Mouse (Mus musculus) embryonic facial prominence, embryonic 13.5 days (tissue): Measurements from ENCODE around the gene Sema3a. TPM values are rescaled to one million over a fixed set of nuclear protein-coding genes. Genes with fewer than 3 reads are reported as not detected.

Source experiments
- ATAC-seq: fragments of 200-750 bp; cut with Nextera tagmentation; 2 replicates; pipeline ENCODE4 v1.8.0; 2017; ENCODE audit warnings: low read depth; ENCODE audit not compliant: insufficient number of reproducible peaks, insufficient read depth, low FRiP score, low TSS enrichment
- H3K27ac ChIP-seq: fragments of 300-500 bp; sonication (generic); 2 replicates; pipeline ENCODE4 v1.5.1; 2015; ENCODE audit warnings: moderate library complexity, mild to moderate bottlenecking, inconsistent platforms
- H3K27me3 ChIP-seq: fragments of 300-500 bp; sonication (generic); 2 replicates; pipeline ENCODE4 v1.6.1; 2015; ENCODE audit warnings: mild to moderate bottlenecking, inconsistent platforms
- H3K36me3 ChIP-seq: fragments of 300-500 bp; sonication (generic); 2 replicates; pipeline ENCODE4 v1.6.1; 2015; ENCODE audit warnings: mild to moderate bottlenecking, inconsistent platforms
- H3K4me1 ChIP-seq: fragments of 300-500 bp; sonication (generic); 2 replicates; pipeline ENCODE4 v1.6.1; 2015; ENCODE audit warnings: inconsistent platforms
- H3K4me2 ChIP-seq: fragments of 300-500 bp; sonication (generic); 2 replicates; pipeline ENCODE4 v1.6.1; 2015; ENCODE audit warnings: moderate library complexity, mild to moderate bottlenecking, inconsistent platforms
- H3K4me3 ChIP-seq: fragments of 300-500 bp; sonication (generic); 2 replicates; pipeline ENCODE4 v1.5.1; 2015; ENCODE audit warnings: mild to moderate bottlenecking, inconsistent platforms
- H3K9ac ChIP-seq: fragments of 300-500 bp; sonication (generic); 2 replicates; pipeline ENCODE4 v1.6.1; 2015; ENCODE audit warnings: mild to moderate bottlenecking, inconsistent platforms
- H3K9me3 ChIP-seq: fragments of 300-500 bp; sonication (generic); 2 replicates; pipeline ENCODE4 v1.6.1; 2016; ENCODE audit warnings: inconsistent platforms
- WGBS: fragments of 180-500 bp; shearing (Covaris S2); methylation state at CpG from one replicate; pipeline ENCODE4 v1.1.7; 2015; ENCODE audit warnings: mixed read lengths; 5-methylcytosine and 5-hydroxymethylcytosine counted together
- polyA plus RNA-seq: library from polyadenylated mRNA; unstranded; fragments of >200 nt; fragmentation: Nextera tagmentation; extraction: Ambion mirVana; gene quantifications from 2 replicates; pipeline ENCODE4 v1.2.1, GENCODE M21; 2015

The Sema3a gene
- polyA plus RNA-seq, 1 experiment from 2014 or later: 61.9 TPM

GRCm38 (mm10) chr5:13384714-13385113, 259.5 kb downstream of the Sema3a start:
- Histone ChIP-seq H3K4me2 (no peak overlapping the region), H3K9me3 (no peaks in the 10 kb centered on the region), H3K4me1 (no peaks in the 10 kb centered on the region), H3K4me3 (no peak overlapping the region), H3K27ac (no peak overlapping the region), H3K9ac (no peak overlapping the region), H3K36me3 (no peaks in the 10 kb centered on the region), H3K27me3 (no peaks in the 10 kb centered on the region)
- WGBS: 61% methylated on average over 4 of the region's 4 CpGs
- ATAC-seq: no peak

DNA sequence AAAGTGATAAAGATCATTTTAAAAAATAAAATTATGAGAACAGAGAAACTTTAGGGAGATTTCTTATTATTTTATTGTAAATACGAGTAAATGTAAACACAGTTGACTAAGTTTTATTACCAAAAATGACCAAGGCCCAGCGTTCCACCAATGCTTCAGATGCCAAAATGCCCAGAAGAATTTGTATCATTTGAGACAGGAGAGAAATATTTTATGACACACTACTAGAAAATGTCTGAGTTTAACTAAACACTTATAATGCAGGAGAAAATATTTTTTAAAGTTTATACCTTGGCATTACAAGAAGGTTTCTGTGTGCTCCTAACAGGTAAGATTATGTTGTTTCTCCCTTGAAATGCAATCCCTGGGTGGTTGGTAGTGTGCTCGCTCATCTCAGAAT, 261.4 kb downstream of the Sema3a start:
- Histone ChIP-seq H3K4me1 (no peaks in the 10 kb centered on the region), H3K9me3 (no peaks in the 10 kb centered on the region), H3K9ac (no peak overlapping the region), H3K36me3 (no peaks in the 10 kb centered on the region), H3K27ac (no peak overlapping the region), H3K4me3 (no peak overlapping the region), H3K4me2 (no peak overlapping the region), H3K27me3 (no peaks in the 10 kb centered on the region)
- no peak for ATAC-seq
- WGBS: 84% methylated on average over 3 of the region's 3 CpGs

DNA sequence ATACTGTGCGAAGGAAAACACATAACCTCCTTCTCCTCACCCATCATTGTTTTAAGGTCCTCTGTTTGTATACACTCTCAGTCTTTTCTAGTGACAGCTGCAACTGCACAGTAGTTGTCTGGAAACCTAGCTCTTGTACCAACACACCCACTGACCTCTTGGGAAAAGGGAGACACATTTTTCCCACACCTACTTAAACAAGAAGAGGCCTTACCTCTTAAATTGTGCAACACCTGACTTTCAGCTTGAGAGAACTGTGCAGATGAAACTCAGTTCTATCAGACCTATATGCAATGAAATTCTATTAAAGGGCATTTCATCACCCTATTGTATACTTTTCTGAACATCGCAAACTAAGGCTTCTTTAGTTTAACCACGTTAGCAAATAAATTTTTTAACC, 262.5 kb downstream of the Sema3a start:
- Histone ChIP-seq H3K4me1 (no peaks in the 10 kb centered on the region), H3K27ac (no peak overlapping the region), H3K9me3 (no peaks in the 10 kb centered on the region), H3K4me3 (no peak overlapping the region), H3K9ac (no peak overlapping the region), H3K4me2 (no peak overlapping the region), H3K36me3 (no peaks in the 10 kb centered on the region), H3K27me3 (no peaks in the 10 kb centered on the region)
- ATAC-seq: no peak
- 85% methylated on average over 3 of the region's 3 CpGs for WGBS

GRCm38 (mm10) chr5:13389995-13390394, 264.8 kb downstream of the Sema3a start:
- H3K36me3 ChIP-seq: no peaks in the 10 kb centered on the region
- ATAC-seq: no peak
- 77% methylated on average over 3 of the region's 3 CpGs for WGBS
- no peaks in the 10 kb centered on the region for H3K9me3 ChIP-seq
- H3K4me1 ChIP-seq: no peaks in the 10 kb centered on the region
- no peak overlapping the region for H3K4me2 ChIP-seq
- no peaks in the 10 kb centered on the region for H3K27me3 ChIP-seq
- no peak overlapping the region for H3K27ac ChIP-seq
- no peak overlapping the region for H3K9ac ChIP-seq
- H3K4me3 ChIP-seq: no peak overlapping the region

DNA sequence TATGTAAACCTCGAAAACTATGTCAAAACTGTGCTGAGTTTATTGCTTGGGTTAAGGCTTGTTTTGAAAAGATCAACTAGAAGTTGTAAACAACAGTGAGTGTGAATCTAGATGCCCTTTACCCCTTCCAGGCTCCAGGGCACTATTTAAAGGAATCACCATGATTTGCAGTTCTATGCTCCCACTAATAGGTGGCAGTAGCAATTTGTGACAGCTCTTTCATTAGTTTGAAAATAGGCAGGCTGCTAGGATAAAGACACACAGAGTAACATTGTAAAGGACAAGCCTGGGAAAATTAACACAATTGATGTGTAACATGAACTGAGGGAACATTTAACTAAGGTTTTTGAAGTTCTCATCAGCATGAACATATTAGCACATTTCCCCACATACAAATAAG, 280.2 kb downstream of the Sema3a start:
- Histone ChIP-seq H3K9ac (no peak overlapping the region), H3K9me3 (no peaks in the 10 kb centered on the region), H3K27ac (no peak overlapping the region), H3K4me3 (no peak overlapping the region), H3K36me3 (no peaks in the 10 kb centered on the region), H3K4me1 (0 out of 2 replicates have a peak, but pooled peaks cover 3% of the 10 kb centered on the region), H3K4me2 (no peak overlapping the region), H3K27me3 (no peaks in the 10 kb centered on the region)
- ATAC-seq: no peak
- 30% methylated on average over 1 of the region's 1 CpGs for WGBS

DNA sequence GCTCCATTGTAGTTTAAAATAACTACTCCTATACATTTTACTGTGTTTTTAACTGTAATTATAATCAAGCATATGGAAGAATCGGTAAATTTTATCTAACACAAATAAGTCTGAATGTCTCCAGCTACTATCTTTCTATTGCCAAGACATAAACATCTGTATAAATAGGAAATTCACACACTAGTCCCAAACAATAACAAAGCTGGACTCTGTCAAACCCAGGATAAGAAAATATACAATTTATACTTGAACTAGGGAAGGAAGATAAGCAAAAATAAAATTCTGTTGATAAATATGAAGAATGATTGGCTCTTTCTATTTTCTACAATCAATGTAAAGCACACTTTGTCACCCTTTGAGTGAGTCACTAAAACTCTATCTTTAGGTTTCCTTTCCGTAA, 280.9 kb downstream of the Sema3a start:
- no peak overlapping the region for H3K4me3 ChIP-seq
- no peaks in the 10 kb centered on the region for H3K27me3 ChIP-seq
- no peaks in the 10 kb centered on the region for H3K36me3 ChIP-seq
- WGBS: 92% methylated on average over 2 of the region's 2 CpGs
- no peak overlapping the region for H3K27ac ChIP-seq
- H3K9ac ChIP-seq: no peak overlapping the region
- no peaks in the 10 kb centered on the region for H3K9me3 ChIP-seq
- H3K4me2 ChIP-seq: no peak overlapping the region
- ATAC-seq: no peak
- 0 out of 2 replicates have a peak, but pooled peaks cover 3% of the 10 kb centered on the region for H3K4me1 ChIP-seq

GRCm38 (mm10) chr5:13411920-13412319, 286.7 kb downstream of the Sema3a start:
- Histone ChIP-seq H3K9ac (no peak overlapping the region), H3K27ac (no peak overlapping the region), H3K4me2 (no peak overlapping the region), H3K27me3 (no peaks in the 10 kb centered on the region), H3K36me3 (no peaks in the 10 kb centered on the region), H3K4me1 (peaks cover 4% of the 10 kb centered on the region; the same call in 1 of the 2 replicates), H3K4me3 (no peak overlapping the region), H3K9me3 (no peaks in the 10 kb centered on the region)
- ATAC-seq: no peak
- WGBS: 54% methylated on average over 2 of the region's 2 CpGs

DNA sequence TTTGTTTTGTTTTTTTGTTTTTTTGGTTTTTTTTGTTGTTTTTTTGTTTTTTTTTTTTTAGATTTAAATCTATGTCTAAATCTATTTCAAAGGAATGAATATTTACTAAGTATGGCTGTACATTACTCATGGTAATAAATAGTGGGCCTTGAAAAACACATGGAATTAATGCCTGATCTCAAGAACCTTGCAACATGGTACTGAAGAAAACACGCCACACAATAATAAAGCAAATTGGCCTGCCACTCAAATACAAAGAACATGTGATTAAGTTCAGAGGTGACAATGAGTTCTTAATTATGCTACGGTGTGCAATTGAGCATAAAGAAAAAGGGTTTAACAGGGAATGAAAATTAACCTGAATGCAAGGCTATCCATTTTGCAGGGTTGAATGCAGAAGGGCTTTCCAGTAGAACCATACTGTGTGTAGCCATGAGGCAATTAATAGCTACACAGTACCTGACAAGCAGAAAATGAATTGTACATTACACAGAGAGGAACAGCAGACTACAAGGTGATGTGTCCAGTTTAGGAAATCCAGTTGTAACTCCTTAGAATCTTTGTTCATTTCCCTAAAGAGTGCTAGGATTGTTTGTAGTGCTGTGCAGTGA, 288.8 kb downstream of the Sema3a start:
- H3K9ac ChIP-seq: no peak overlapping the region
- no peak for ATAC-seq
- H3K9me3 ChIP-seq: no peaks in the 10 kb centered on the region
- no peak overlapping the region for H3K27ac ChIP-seq
- 75% methylated on average over 2 of the region's 2 CpGs for WGBS
- H3K4me2 ChIP-seq: no peak overlapping the region
- H3K4me3 ChIP-seq: no peak overlapping the region
- H3K4me1 ChIP-seq: peaks cover 9% of the 10 kb centered on the region; the same call in 1 of the 2 replicates
- no peaks in the 10 kb centered on the region for H3K36me3 ChIP-seq
- H3K27me3 ChIP-seq: no peaks in the 10 kb centered on the region

GRCm38 (mm10) chr5:13416960-13417710, 291.9 kb downstream of the Sema3a start:
- Histone ChIP-seq H3K4me1 (peaks cover 9% of the 10 kb centered on the region; the same call in 1 of the 2 replicates), H3K27ac (no peak overlapping the region), H3K4me3 (no peak overlapping the region), H3K4me2 (no peak overlapping the region), H3K27me3 (no peaks in the 10 kb centered on the region), H3K9ac (no peak overlapping the region), H3K36me3 (no peaks in the 10 kb centered on the region), H3K9me3 (no peaks in the 10 kb centered on the region)
- 51% methylated on average over 3 of the region's 3 CpGs for WGBS
- ATAC-seq: no peak

GRCm38 (mm10) chr5:13421276-13421925, 296.2 kb downstream of the Sema3a start:
- Histone ChIP-seq H3K4me2 (no peak overlapping the region), H3K4me1 (peaks cover 9% of the 10 kb centered on the region; the same call in 1 of the 2 replicates), H3K27me3 (no peaks in the 10 kb centered on the region), H3K4me3 (no peak overlapping the region), H3K36me3 (peaks cover 8% of the 10 kb centered on the region; the same call in 1 of the 2 replicates), H3K27ac (no peak overlapping the region), H3K9me3 (no peaks in the 10 kb centered on the region), H3K9ac (no peak overlapping the region)
- WGBS: 54% methylated on average over 5 of the region's 5 CpGs
- no peak for ATAC-seq

GRCm38 (mm10) chr5:13428702-13429101, 303.5 kb downstream of the Sema3a start:
- Histone ChIP-seq H3K27ac (no peak overlapping the region), H3K4me3 (no peak overlapping the region), H3K9ac (no peak overlapping the region), H3K27me3 (no peaks in the 10 kb centered on the region), H3K36me3 (peaks cover 13% of the 10 kb centered on the region; the same call in 1 of the 2 replicates), H3K4me1 (no peaks in the 10 kb centered on the region), H3K9me3 (no peaks in the 10 kb centered on the region), H3K4me2 (no peak overlapping the region)
- ATAC-seq: no peak
- WGBS: 40% methylated on average over 1 of the region's 1 CpGs

DNA sequence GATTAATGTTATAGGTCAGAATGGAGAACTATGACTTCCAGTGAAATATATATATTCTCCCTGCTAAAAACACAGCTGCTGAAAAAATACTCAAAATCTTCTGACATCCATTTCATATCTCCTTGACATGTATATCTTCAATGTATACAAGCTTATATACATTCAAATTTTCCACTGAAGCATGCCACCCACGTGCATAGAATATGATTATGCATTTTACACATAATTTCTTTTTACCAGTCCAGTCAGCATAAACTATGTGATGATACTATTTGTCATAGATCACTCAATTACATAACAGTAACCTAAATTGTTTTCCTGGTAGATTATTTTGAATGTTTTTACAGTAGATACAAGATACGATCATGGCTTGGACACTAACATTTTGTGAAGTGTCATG, 306.6 kb downstream of the Sema3a start:
- WGBS: 83% methylated on average over 2 of the region's 2 CpGs
- Histone ChIP-seq H3K4me1 (no peaks in the 10 kb centered on the region), H3K4me2 (no peak overlapping the region), H3K9me3 (no peaks in the 10 kb centered on the region), H3K9ac (no peak overlapping the region), H3K27ac (no peak overlapping the region), H3K4me3 (no peak overlapping the region), H3K36me3 (peaks cover under 1% of the 10 kb centered on the region; the same call in 1 of the 2 replicates), H3K27me3 (no peaks in the 10 kb centered on the region)
- ATAC-seq: no peak
